In genomic region chr10:38968326-38969072, GRCm38 (mm10) we compare ENCODE assay signal across 9 mouse cellular contexts. TPM values are rescaled to one million over a fixed set of nuclear protein-coding genes. Genes with fewer than 3 reads are reported as not detected.
DNase-seq lines count a peak whose midpoint lies in the region; ATAC-seq and TF ChIP-seq lines count a peak whose summit lies in the region.
"Had no signal": no experiment of that assay in that cellular context is flagged by ENCODE, and none has a peak within 500 bp of the region (broad histone marks: within the 10 kb centered on the region; RNA-seq: fewer than 3 reads in every experiment).

No protein-coding gene starts in this region.

- H3K4me3 ChIP-seq in lung, adult 2 months (replicated peaks; ENCODE audit: extremely low read depth, low read depth, low read length) = peak overlapping the region; percentile 62
- peak overlapping the region; percentile 78 for H3K4me3 ChIP-seq in heart, embryonic 11.5 days (ENCODE audit: low read depth, low read length)
- no peak overlapping the region; the same call in 1 of the 2 replicates for H3K4me3 ChIP-seq in hindbrain, embryonic 14.5 days (replicated peaks; ENCODE audit: low read length)
- H3K4me3 ChIP-seq in neural tube, embryonic 14.5 days (ENCODE audit: low read depth, low read length) = peak overlapping the region; percentile 4; the same call in 1 of the 2 replicates
- no peak overlapping the region for H3K4me3 ChIP-seq in thymus, adult 2 months (ENCODE audit: control insufficient read depth, insufficient read depth, low read length)

- peak overlapping the region; percentile 10 for H3K27ac ChIP-seq in heart, embryonic 11.5 days (ENCODE audit: low read depth, low read length)
- H3K27ac ChIP-seq in hindbrain, embryonic 14.5 days = no peak overlapping the region
- H3K27ac ChIP-seq in neural tube, embryonic 14.5 days (ENCODE audit: low read depth, low read length) = no peak overlapping the region
- no peak overlapping the region for H3K27ac ChIP-seq in thymus, adult 2 months (ENCODE audit: control insufficient read depth, insufficient read depth, low read length)

- H3K36me3 ChIP-seq in heart, embryonic 11.5 days (ENCODE audit: control insufficient read depth, insufficient read depth, low read length) = no peaks in the 10 kb centered on the region
- H3K36me3 ChIP-seq in hindbrain, embryonic 14.5 days (replicated peaks; ENCODE audit: control insufficient read depth, insufficient read depth) = no peaks in the 10 kb centered on the region
- H3K36me3 ChIP-seq in neural tube, embryonic 14.5 days (ENCODE audit: control insufficient read depth, insufficient read depth, low read length) = no peaks in the 10 kb centered on the region
- no peaks in the 10 kb centered on the region for H3K36me3 ChIP-seq in thymus, adult 2 months (ENCODE audit: control insufficient read depth, insufficient read depth, low read length)

- 28% methylated on average over 10 of the region's 10 CpGs for WGBS in lung, adult 2 months
- WGBS in heart, embryonic 11.5 days (ENCODE audit: insufficient replicate concordance) = 58% methylated on average over 10 of the region's 10 CpGs
- WGBS in hindbrain, embryonic 14.5 days = 80% methylated on average over 10 of the region's 10 CpGs
- WGBS in neural tube, embryonic 14.5 days = 75% methylated on average over 10 of the region's 10 CpGs
- 88% methylated on average over 10 of the region's 10 CpGs for WGBS in thymus, adult 2 months

- H3K9me3 ChIP-seq in heart, embryonic 11.5 days (replicated peaks; ENCODE audit: control insufficient read depth, low read length) = no peaks in the 10 kb centered on the region
- H3K9me3 ChIP-seq in hindbrain, embryonic 14.5 days (ENCODE audit: control insufficient read depth, low read length) = no peaks in the 10 kb centered on the region
- no peaks in the 10 kb centered on the region for H3K9me3 ChIP-seq in neural tube, embryonic 14.5 days (ENCODE audit: control insufficient read depth, low read length)

- peak overlapping the region; percentile 78 for H3K4me2 ChIP-seq in heart, embryonic 11.5 days
- H3K4me2 ChIP-seq in hindbrain, embryonic 14.5 days (replicated peaks) = peak overlapping the region; percentile 56
- peak overlapping the region; percentile 21; the same call in 1 of the 2 replicates for H3K4me2 ChIP-seq in neural tube, embryonic 14.5 days (ENCODE audit: low read depth, low read length)

- H3K27me3 ChIP-seq in heart, embryonic 11.5 days (ENCODE audit: control insufficient read depth, insufficient read depth, low read length) = no peaks in the 10 kb centered on the region
- no peaks in the 10 kb centered on the region; the same call in 1 of the 2 replicates for H3K27me3 ChIP-seq in hindbrain, embryonic 14.5 days (ENCODE audit: control insufficient read depth, insufficient read depth, low read length)
- H3K27me3 ChIP-seq in neural tube, embryonic 14.5 days (ENCODE audit: control insufficient read depth, insufficient read depth, low read length) = no peaks in the 10 kb centered on the region
- no peaks in the 10 kb centered on the region; the same call in 1 of the 2 replicates for H3K27me3 ChIP-seq in thymus, adult 2 months (ENCODE audit: control insufficient read depth, insufficient read depth, low read length)

- DNase-seq in lung, adult 2 months = no peak
- DNase-seq in lung, adult 18-20 months = no peak
- no peak for DNase-seq in hindbrain, embryonic 14.5 days (ENCODE audit: low spot score)
- DNase-seq in thymus, adult 2 months = no peak
- DNase-seq in urinary bladder, postnatal 10 days (ENCODE audit: low spot score) = no peak
- DNase-seq in ovary, postnatal 14 days (ENCODE audit: low spot score) = no peak
- DNase-seq: cerebellum, adult 8-10 months had no signal

- no peak for TF ChIP-seq POLR2A in lung, adult 2 months (IDR thresholded peaks at IDR 0.05; ENCODE audit: borderline replicate concordance, extremely low read depth, low read depth, low read length)
- TF ChIP-seq POLR2A in thymus, adult 2 months (IDR thresholded peaks at IDR 0.05; ENCODE audit: control insufficient read depth, extremely low read depth, insufficient read depth, low read length, poor library complexity) = no peak

- H3K4me1 ChIP-seq in lung, adult 2 months (ENCODE audit: control insufficient read depth, insufficient read depth, low read length) = peaks cover 8% of the 10 kb centered on the region
- H3K4me1 ChIP-seq in heart, embryonic 11.5 days (ENCODE audit: control insufficient read depth, insufficient read depth, low read length) = peaks cover 26% of the 10 kb centered on the region
- peaks cover 8% of the 10 kb centered on the region for H3K4me1 ChIP-seq in hindbrain, embryonic 14.5 days (replicated peaks; ENCODE audit: control insufficient read depth, insufficient read depth, low read length)
- 0 out of 2 replicates have a peak, but pooled peaks cover 5% of the 10 kb centered on the region for H3K4me1 ChIP-seq in neural tube, embryonic 14.5 days (ENCODE audit: control insufficient read depth, insufficient read depth, low read length)
- H3K4me1 ChIP-seq in thymus, adult 2 months (replicated peaks; ENCODE audit: control insufficient read depth, insufficient read depth, low read length) = peaks cover 8% of the 10 kb centered on the region

- ATAC-seq in heart, embryonic 11.5 days (replicated peaks; ENCODE audit: insufficient number of reproducible peaks, low FRiP score, low TSS enrichment) = no peak
- no peak for ATAC-seq in hindbrain, embryonic 14.5 days (ENCODE audit: low FRiP score)
- ATAC-seq in neural tube, embryonic 14.5 days (ENCODE audit: low read depth) = no peak

- TF ChIP-seq CTCF in lung, adult 2 months (IDR thresholded peaks at IDR 0.05; ENCODE audit: insufficient read depth, low read length) = no peak
- TF ChIP-seq CTCF in thymus, adult 2 months (IDR thresholded peaks at IDR 0.05; ENCODE audit: borderline replicate concordance, control insufficient read depth, extremely low read depth, insufficient read depth, low read length, poor library complexity) = no peak

- peak overlapping the region; percentile 49 for H3K9ac ChIP-seq in heart, embryonic 11.5 days (ENCODE audit: low read depth, low read length)
- H3K9ac ChIP-seq in hindbrain, embryonic 14.5 days = no peak overlapping the region
- no peak overlapping the region for H3K9ac ChIP-seq in neural tube, embryonic 14.5 days (replicated peaks; ENCODE audit: low read depth, low read length)

RNA-seq across cellular contexts. Expression of gene Lama4, which starts 3.2 kb away (rescaled TPM):
- polyA plus RNA-seq in lung, adult 2 months (2012; rRNA removed) = 37.7 and 48.2 TPM in 2 replicates
- 91.8 and 120 TPM in 2 replicates for polyA plus RNA-seq in heart, embryonic 11.5 days (2014; fragmentation: Nextera tagmentation; extraction: Ambion mirVana)
- 20.6 and 21.6 TPM in 2 replicates for polyA plus RNA-seq in hindbrain, embryonic 14.5 days (2014; fragmentation: Nextera tagmentation; extraction: Ambion mirVana)
- polyA plus RNA-seq in neural tube, embryonic 14.5 days (2014; fragmentation: Nextera tagmentation; extraction: Ambion mirVana) = 9.7 and 36.0 TPM in 2 replicates
- 5.6 and 6.6 TPM in 2 replicates for polyA plus RNA-seq in thymus, adult 2 months (2012; rRNA removed)

Comparison
In these comparisons a context has a peak if more than half of its experiments do, and no peak if none do; other contexts are left out.
1. H3K4me3 ChIP-seq: peak in lung, adult 2 months (single experiment), heart, embryonic 11.5 days (single experiment) and neural tube, embryonic 14.5 days (single experiment); none in hindbrain, embryonic 14.5 days (single experiment) and thymus, adult 2 months (single experiment).
2. H3K4me2 ChIP-seq: peak in every context shown above with its lines; median percentile 78 in heart, embryonic 11.5 days; 56 in hindbrain, embryonic 14.5 days; 21 in neural tube, embryonic 14.5 days.